Mouse (Mus musculus): ENCODE results near the gene Usp34.
"Not testable (repeated sequence)": the region's sequence is repeated elsewhere in the genome, so short reads cannot be mapped to it uniquely, and the experiment has no call there.

GRCm38 (mm10) chr11:23465862-23466261 lies 159.2 kb downstream of the Usp34 start:
- TF ChIP-seq CHD1 (IDR thresholded peaks at IDR 0.05; ENCODE audit: low read depth, low read length); POLR2AphosphoS5 (IDR thresholded peaks at IDR 0.05; ENCODE audit: borderline replicate concordance, low read depth, low read length); SMC3 (IDR thresholded peaks at IDR 0.05; ENCODE audit: low read depth, low read length); CTCF (IDR thresholded peaks at IDR 0.05 in 2 of 3, conservative IDR thresholded peaks at IDR 0.05 in 1 of 3; ENCODE audit: control insufficient read depth in 1 of 3, insufficient read depth in 1 of 3, low read depth in 2 of 3, low read length in 3 of 3, poor library complexity in 1 of 3, severe bottlenecking in 1 of 3); POLR2AphosphoS2 (IDR thresholded peaks at IDR 0.05; ENCODE audit: low read length): not testable (repeated sequence)

Data from MEL (cell line).